Mouse (Mus musculus) myocyte (in vitro differentiated cells): ENCODE measurements around the gene Cdc42ep5.

ENCODE experiments used
- E2F4 ChIP-seq: IDR thresholded peaks from one replicate; pipeline ENCODE4 v1.6.1; 2011; ENCODE audit warnings: mild to moderate bottlenecking, control low read depth, moderate library complexity; ENCODE audit not compliant: insufficient read depth
- MAX ChIP-seq: IDR thresholded peaks from one replicate; pipeline ENCODE4 v1.6.1; 2011; ENCODE audit warnings: low read depth, mild to moderate bottlenecking, control low read depth
- MYOD1 ChIP-seq, 3 experiments: IDR thresholded peaks; one replicate each; pipeline ENCODE4 v1.6.1; 2011; ENCODE audit warnings: control low read depth in 2 of 3, low read depth in 2 of 3, mild to moderate bottlenecking in 2 of 3, moderate library complexity in 1 of 3; ENCODE audit not compliant: insufficient read length in 2 of 3, control insufficient read depth in 1 of 3
- POLR2A ChIP-seq: IDR thresholded peaks from one replicate; pipeline ENCODE4 v1.6.1; 2011; ENCODE audit warnings: low read depth, mild to moderate bottlenecking, control low read depth, moderate library complexity; ENCODE audit not compliant: insufficient read length
- POLR2AphosphoS2 ChIP-seq: IDR thresholded peaks from one replicate; pipeline ENCODE4 v1.6.1; 2011; ENCODE audit warnings: low read depth, control low read depth; ENCODE audit not compliant: insufficient read length
- SRF ChIP-seq: IDR thresholded peaks from one replicate; pipeline ENCODE4 v1.6.1; 2011; ENCODE audit warnings: low read depth; ENCODE audit not compliant: control insufficient read depth, insufficient read length
- USF1 ChIP-seq: IDR thresholded peaks from one replicate; pipeline ENCODE4 v1.6.1; 2011; ENCODE audit warnings: low read depth, mild to moderate bottlenecking, control low read depth, moderate library complexity

GRCm38 (mm10) chr7:4122783-4123182 is 41.9 kb downstream of the Cdc42ep5 start:
- TF ChIP-seq POLR2A (no peak), USF1 (no peak), MYOD1 (IDR thresholded peaks at IDR 0.05; ENCODE audit: control insufficient read depth in 1 of 3, insufficient read length in 2 of 3, low read depth in 2 of 3) (no peak), MAX (no peak), POLR2AphosphoS2 (no peak), SRF (no peak), E2F4 (no peak)
